Mouse (Mus musculus) Muller cell, postnatal 12 days (primary cell): ENCODE measurements at regions not wholly inside any gene's neighbourhood (a gene's known extent, or its start where the extent isn't known, plus 50 kb on each side); places are given as distances from the start of the nearest gene placed in this dataset.

Experiments
- DNase-seq: peaks from one replicate; pipeline ENCODE4 v3.0.0-alpha.2; 2015; ENCODE audit errors: inconsistent ontology term

DNA sequence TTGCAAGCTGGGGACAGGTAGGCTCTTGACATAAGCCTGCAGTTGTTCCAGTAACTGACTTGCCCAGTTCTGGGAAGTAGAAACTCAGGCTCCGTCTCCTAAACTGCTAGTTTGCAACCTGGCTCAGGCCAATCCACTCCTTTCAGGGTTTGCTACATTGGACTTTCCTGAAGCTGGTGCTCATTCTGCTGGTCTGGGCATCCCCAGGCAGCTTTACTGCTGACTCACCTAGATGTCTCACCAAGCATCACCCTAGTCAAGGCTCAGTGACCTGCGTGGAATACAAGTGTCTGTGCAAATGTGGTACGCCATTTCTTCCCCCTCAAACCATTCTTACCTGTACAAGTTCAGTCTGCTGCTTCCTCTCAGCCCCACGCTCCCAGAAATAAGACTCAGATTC is 110.8 kb downstream of the Qrsl1 start:
- DNase-seq, result no peak

DNA sequence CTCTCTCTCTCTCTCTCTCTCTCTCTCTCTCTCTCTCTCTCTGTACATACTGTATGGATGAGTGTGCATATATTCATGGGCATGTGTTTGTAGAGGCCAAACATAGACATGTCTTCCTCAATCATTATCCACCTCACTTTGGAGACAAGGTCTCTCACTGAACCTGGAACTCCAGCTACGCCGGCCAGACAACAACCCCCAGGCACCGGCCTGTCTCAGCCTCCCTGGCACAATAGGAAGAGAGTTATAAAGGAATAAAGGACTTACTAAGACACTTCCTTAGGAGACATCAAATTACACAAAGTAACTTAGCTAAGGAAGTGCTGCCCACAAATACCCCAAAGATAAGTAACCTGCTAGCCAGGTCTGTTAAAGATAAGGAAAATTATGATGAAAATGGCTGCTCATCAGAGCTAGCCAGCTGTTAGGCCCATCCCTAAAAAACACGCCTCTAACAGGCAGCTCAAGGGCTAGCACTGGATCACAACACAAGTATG is 110.0 kb downstream of the Qrsl1 start:
- no peak for DNase-seq

DNA sequence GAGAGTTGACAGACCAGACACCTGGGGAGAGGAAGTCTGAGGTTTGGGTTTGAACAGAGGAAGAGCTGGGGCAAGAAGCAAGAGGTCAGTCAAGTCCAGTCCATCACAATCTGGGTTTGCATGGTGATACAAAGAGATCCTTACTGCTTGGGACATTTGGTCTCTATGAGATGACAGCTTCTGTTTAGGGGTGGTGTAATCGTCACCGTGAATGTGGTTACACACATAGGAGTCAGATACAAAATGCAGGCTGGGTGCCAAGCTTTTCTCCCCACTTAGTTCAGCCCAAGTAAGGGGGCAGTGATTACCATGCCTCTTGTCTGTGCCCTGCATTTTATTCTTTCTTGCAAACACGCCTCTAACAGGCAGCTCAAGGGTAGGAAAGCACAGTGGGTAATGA is 108.9 kb downstream of the Qrsl1 start:
- no peak for DNase-seq

DNA sequence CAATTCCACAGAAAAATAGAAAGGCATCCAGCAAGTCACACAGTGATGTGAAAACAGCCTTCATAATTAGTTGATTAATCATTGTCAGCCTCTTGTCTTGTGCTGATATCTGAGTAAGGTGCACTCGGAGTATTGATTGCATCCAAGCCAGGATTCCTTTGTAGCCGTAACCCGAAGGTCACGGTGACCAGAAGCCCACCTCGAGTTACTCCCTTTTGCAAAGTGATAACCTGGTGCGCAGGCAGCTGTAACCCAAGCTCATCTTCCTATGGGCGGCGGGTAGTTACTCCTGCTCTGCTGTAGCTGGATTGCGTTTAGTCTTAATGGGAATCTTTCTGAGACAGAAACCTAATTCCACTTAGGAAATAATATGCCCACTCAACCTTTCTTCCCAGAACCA is 107.0 kb downstream of the Qrsl1 start:
- DNase-seq, result no peak

DNA sequence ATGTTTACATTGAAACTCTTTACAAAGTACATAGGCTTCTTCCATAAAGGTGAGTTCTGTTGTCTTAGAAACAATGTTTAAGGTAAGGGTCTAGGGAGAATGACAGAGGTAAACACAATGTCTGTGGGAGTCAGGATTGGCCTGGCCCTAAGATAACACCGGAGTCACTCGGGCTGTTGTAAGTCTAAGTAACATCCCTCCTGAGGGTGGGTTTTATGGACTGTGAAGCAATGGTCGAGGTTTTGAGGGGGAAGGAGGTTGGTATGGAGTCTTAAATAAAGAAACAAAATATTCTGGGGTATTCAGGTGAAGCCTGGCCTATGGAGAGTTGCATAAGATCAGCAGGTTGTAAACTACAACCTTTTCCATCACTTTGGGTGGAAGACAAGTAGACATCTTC is 101.5 kb downstream of the Qrsl1 start:
- DNase-seq, result no peak

DNA sequence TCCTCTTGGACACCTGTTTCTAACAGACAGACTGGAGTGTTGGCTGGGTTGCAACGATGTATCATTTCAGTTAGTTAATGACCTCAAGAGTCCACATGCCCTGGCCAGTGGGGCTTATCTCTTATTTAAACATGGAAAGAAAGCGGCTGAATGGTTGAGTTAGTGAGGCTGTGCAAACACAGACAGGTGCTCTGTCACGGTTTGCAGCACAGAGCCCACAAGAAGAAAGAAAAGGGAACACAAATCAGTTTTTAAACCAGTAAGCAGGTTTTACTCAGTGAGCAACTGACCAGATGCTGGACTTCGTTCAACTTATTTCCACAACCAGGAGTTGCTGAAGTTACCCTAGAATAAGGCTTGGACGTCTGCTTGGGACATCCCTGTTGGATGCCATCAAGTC is 86.3 kb downstream of the Qrsl1 start:
- DNase-seq, result no peak

DNA sequence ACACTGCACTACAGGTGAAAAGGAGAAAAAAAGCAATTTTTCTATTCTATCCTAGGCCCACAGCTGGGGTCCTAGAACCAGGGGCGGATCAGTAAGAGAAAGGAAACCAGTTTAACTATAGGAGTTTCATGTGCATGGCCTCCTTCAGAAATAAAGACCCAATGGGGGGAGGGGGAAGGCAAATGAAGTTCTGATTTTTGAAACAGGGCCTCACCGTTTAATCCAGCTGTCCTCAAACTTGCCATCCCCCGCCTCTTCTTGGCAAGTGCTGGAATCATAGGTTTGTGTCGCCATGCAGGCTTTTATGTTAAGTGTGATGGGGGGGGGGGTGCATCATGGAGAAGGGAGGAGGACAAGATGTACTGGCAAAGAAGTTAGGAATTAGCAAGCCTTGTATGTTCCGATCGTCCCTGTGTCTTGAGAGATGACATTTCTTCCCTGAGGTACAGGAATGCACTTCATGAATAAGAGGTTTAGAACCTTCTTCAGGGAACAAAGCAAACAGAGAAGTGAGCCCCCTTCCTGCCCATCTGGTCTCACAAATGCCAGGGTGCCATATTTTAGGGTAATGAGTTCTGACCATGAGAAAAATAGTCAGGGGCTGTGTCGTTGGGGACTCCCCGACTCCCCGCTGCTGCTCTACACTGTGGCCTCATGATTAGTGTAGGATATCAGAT is 83.9 kb downstream of the Qrsl1 start:
- no peak for DNase-seq

DNA sequence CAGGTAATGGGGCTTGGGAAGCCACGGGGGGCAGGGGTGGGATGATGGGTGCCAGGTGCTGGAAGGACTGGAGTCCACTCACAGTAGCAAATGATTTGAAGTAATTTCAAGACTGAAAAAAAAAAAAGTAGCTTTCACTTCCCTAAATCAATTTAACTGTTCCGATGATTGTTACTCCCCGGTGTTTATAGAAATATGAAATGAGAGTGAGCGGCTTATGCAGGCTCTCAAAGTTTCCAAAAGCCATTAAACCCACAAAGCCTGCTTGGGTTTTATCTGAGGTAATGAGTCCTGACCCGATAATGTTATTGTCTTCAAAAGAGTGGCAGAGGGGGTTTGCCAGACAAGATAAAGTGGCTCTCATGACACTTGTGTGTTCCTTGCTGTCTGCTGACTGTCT is 82.9 kb downstream of the Qrsl1 start:
- DNase-seq, result no peak

DNA sequence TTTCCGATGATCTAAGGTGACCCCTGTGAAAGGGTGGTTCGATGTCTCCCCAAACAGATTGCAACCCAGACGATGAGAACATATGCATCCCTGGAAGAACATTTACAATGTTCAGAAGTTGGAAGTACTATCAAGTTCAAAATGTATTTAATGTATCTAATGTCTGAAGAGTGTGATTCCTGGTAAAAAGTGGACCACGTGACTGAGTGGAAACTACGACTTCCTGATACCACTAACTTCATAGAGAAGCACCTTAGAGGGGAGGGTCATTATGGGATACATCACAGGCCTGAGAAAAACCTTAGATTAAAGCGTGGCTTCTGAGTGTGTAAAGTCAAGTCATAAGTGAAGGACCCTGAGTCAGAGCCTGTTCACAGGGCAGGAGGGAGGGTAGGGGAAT is 82.1 kb downstream of the Qrsl1 start:
- DNase-seq, result no peak

DNA sequence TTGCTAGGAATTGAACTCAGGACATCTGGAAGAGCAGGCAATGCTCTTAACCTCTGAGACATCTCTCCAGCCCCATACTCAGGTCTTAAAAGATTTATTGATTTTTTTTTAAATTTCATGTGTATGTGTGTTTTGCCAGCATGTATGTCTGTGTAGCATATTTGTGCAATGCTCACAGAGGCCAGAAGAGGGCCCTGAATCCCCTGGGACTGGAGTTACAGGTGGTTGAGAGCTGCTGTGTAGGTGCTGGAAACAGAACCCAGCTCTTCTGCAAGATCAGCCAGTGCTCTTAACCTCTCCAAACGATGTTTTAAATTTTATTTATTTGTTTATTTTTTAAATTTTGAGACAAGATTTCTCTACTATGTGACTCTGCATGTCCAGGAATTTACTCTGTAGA is 78.9 kb downstream of the Qrsl1 start:
- no peak for DNase-seq

DNA sequence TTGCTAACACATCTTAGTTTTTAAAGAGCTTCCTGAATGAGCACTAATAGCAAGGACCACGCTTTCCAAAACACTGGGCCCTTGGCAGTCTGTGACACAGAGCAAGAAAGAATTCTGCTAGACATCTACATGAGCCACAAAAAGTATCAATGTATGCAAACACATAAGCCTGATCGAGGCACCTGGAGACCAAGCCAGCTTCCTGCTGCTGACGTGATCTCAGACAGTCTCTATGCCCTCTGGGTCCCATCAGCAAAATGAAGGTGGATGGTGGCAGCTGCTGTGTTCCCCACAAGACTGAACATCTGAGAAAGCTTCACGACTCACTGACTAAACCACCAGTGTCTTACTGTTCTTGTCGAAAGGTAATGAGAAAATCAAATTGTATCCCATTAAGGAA is 77.5 kb downstream of the Qrsl1 start:
- no peak for DNase-seq
